Mouse (Mus musculus): ENCODE measurements around the gene Mlf2.

GRCm38 (mm10) chr6:124910032-124910431 is 21.2 kb upstream of the Mlf2 start:
- TF ChIP-seq MAX (IDR thresholded peaks at IDR 0.05) (no peak), CTCF (IDR thresholded peaks at IDR 0.05; ENCODE audit: control insufficient read depth, insufficient read depth, insufficient read length) (no peak), MYOD1 (IDR thresholded peaks at IDR 0.05; ENCODE audit: control insufficient read depth, insufficient read length, low read depth) (no peak)
